Mouse (Mus musculus): ENCODE measurements around the gene Wdr25.

Wdr25 gene

DNA sequence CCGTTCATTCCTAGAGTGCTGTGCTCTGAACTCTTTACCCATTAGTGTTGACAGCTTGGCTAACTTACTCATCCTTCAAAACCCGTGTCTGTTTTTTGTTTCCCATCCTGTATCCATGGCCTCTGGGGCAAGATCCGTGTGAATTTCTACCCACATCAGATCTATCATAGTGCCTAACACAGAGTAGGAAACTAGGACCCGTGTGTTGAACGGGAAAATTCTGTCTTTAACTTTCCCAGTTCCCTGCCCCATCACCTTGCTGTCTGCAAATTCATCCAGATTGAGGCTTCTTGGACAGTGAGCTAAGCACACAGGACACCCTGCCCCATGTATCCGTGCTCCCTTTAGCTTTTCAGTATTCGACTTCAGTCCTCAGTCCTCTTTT, 993 bp downstream of the Wdr25 start:
- DNase-seq (ENCODE audit: low spot score in 2 of 2) = no peak

DNA sequence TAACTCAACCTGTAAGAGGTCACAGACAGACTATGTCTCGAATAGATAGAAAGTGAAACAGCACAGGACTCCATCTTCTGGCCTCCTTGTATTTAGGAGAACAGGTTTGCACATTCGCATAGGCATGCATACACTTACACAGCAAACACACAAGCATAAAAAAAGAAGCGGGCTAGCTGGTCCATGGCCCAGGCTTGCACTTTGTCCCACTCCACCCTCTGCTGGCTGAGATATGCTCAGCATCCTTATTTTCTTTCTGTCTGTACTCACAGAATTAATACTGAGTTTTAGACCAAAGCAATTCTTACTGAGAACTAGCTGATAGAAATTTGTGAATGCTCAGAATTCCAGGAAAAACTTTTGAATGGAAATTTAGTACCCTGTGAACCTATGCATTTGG, 2.6 kb downstream of the Wdr25 start:
- no peak for DNase-seq (ENCODE audit: low spot score in 2 of 2)

DNA sequence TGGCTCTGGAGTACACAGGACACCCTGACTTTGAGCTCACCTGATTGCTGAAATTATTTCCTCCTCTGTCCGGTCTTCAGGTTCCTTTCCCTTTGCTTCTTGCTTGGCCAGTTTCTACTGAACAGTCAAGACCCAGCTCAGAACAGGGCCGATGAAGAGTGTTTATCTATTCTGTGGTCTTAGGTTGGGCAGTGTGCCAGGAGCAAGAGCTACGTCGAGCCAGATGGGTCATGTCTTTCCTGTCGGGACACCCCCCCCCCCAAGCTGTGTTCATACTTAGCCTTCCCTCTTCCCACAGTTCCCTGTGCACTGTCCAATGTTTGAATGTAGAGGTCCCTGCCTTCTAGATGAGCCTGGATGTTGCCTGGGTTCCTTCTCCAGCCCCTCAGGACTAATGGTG, 7.9 kb downstream of the Wdr25 start:
- DNase-seq (ENCODE audit: low spot score in 2 of 2) = no peak

DNA sequence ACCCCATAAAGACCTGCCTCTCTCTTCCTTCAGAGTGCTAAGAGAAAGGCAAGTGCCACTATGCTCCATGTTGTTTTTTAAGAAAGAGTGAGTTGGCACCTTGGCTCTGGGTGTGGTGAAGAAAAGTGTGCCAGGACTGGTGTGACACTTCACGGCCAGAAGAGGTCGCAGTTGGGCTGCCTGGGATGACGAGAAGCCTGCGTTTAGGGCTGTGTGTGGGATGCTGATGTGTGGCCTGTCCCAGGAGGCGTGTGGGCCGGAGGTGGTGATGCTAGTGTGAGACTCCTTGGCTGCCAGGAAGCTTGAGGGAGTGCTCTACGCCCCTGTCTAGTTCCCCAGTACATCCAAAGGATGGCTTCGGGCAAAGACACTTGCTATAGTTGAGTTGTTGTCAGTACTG, 9.5 kb downstream of the Wdr25 start:
- peak in 1 of 2 experiments; percentile 38 for DNase-seq (ENCODE audit: low spot score in 2 of 2)

DNA sequence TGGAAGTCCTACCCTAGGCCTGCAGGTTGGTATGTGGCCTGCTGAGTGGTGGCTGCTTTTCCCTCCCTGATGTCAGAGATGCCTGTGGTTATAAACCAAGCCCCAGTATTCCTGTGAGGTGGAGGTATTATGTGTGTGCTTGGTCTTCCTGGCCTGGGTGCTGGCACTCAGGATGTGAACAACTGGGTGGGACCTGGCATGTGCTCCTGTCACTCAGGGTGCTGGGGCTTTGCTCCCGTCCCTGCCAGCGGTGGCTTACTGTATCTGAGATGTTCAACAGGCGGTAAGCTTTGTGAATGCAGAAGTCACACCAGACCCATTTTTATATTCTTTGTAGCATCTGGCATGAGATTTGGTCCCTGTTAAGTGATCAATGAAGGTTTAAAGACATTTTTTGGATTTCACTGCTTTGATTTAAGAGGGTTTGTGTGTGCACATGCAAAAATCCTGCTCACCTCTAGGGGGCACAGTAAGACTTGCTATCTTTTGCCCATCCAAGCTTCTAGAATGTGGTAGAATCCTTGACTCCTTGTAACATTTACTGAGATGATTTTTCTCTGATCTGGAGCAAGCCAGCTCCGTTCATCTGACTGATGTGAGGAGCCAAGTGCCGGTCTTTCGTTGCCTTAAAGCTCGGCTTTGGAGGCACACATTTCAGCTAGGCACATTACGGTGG, 10.3 kb downstream of the Wdr25 start:
- peak in 1 of 2 experiments; percentile 14 for DNase-seq (ENCODE audit: low spot score in 2 of 2)

DNA sequence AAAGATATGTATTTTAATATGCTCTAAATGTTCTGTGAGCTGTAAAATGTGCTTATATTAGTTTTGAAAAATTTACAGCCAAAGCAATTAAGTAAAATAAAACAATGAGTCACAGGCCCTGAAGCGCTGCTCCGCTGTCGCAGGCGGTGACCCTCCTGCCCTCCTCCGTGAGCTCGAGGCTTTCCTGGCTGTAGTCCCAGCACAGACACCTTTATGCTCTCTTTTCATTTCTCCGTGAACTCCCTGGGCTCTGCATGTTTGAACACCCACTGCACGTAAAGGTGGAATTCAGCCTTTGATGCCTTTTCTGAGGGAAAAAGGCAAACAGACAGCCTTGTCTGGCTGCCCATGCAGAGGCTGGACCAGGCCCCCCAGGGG, 10.8 kb downstream of the Wdr25 start:
- DNase-seq (ENCODE audit: low spot score in 2 of 2) = no peak

DNA sequence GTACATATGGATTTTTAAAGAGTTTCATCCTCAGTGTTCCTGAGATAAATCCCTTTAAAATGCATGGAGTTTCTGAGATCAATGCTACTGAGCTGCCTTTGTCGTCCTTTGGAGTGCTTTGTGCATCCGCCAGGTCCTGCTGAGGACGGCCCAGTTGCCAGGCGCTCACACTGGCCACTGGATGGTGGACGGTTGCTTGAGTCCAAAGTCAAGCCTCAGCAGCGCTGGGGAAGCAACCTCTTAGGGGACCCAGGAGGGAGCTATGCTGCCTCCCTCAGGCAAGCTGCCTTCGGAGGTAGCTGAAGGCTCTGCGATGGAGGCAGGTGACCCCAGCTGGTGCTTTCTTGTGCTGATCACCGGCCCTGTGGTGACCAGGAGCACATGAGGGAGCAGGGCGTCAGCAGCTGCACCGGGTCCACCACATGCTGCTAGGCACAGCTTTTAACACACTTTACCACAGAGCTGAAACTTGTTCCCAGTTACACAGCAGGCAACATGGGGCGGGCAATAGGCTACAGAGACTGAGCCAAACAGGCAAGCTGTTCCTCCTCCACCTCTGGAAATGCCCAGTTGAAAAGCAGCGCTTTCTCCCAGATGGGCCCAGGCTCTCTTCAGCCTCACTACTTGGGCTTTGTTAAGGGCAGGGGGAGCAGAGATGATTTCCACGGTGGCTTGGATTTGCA, 12.3 kb downstream of the Wdr25 start:
- DNase-seq (ENCODE audit: low spot score in 2 of 2) = no peak

DNA sequence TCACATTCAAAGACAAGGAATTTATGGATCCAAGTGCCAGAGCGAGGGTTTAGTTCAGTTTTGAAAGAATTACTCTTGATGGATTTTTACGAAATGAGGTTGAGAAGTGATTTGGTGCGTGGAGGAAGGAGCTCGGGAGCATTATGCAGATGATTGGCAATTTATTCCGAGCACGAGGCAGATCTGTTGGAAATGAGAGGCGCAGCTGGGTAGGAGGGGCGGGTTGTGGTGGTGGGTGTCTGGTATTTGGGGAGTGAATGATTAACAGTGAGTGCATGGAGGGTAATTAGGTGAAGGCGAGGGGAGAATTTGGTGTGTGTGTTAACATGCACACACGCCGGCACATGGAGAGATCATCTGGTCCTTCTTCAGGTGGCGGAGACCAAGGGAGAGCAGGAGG, 13.0 kb downstream of the Wdr25 start:
- DNase-seq (ENCODE audit: low spot score in 2 of 2) = no peak

DNA sequence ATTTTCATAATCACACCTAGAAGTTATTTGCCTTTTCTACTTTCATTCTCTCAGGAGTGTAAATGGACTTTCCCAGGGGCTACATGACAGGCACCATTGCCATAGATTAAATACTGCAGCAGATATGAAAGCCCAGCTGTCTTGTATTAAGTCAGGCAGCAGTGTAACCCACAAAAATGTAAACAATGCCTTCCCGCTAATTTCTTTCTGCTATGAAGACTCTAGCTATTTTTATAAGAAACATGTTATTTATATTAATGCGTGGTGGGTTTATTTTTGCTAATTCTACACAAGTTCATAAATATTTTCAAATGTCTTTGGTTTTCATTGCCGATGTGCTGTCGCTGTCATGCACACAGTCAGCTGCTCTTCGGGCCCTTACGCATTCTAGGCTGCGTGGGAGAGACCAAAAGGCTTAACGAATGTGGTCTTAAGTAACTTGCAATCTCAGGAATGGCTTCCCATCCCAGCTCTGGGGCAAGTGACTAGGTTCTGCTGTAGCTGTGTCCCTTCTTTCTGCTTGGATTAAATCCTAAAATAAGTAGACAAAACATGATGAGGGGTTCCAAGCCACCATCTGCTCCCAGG, 16.5 kb downstream of the Wdr25 start:
- DNase-seq (ENCODE audit: low spot score in 2 of 2) = no peak

DNA sequence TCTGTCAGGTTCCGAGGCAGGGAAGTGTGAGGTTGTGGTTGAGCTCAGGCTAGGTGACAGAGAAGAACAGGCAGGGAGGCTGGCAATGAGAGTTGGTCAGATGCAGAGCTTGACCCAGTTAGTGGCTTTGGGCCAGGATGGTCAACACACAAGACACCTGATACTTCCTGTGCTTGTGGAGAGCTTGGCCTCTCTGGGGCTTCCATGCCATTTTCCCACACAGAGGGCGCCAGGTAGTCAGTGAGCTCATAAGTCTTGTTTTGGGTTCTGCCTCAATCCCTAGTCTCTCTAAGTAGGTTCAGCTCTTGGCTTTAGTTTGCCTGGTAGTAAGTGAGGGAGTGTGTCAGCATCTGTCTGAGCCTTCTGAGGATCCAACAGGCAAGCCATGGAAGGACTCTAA, 19.0 kb downstream of the Wdr25 start:
- no peak for DNase-seq (ENCODE audit: low spot score in 2 of 2)

DNA sequence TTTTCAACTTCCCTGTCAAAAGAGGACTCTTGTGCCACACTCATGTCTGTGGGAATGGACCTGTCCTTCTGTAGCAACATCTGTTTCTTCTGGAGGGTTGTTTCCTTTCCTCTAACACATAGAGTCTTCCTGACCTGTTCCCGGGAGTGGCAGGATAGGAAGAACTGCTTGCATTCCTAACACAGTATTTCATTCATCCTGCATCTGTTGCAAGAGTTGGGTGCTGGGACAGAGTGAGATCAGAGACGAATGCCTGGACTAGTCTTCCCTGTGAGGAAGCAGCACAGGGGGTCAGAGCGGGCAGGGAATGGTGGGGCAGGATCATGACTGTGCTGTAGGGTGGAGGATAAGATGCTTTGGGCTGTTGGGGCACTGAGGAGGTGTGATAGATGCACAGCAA, 20.8 kb downstream of the Wdr25 start:
- DNase-seq (ENCODE audit: low spot score in 2 of 2) = no peak

DNA sequence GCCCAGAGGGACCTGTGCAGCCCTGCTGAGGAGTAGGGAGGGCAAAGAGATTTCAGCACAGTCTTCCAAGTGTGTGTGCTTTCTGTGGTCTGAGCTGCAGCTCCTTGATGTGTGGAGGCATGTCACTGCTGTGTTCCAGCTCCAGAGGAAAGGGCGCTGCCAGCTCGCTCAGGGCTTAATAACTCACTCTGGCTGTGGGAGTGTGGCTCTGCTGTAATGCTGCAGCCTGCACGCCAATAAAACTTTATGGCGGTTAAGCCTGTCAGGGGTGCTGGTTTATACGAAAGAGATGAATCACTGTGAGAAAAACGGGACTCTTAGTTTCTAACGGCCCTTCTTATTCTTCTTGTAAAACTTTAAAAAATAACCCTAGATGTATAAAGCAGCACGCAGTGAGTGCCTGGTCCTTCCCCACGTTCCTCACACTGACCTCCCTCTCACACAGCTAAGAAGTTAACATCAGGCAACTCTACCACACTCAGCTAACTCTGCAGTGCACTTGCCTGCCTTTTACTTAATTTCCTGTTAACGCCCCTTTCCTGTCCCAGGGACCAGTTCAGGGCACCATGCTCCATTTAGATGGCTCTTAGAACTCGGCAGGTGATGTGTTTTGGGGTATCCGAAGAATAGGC, 21.4 kb downstream of the Wdr25 start:
- no peak for DNase-seq (ENCODE audit: low spot score in 2 of 2)

DNA sequence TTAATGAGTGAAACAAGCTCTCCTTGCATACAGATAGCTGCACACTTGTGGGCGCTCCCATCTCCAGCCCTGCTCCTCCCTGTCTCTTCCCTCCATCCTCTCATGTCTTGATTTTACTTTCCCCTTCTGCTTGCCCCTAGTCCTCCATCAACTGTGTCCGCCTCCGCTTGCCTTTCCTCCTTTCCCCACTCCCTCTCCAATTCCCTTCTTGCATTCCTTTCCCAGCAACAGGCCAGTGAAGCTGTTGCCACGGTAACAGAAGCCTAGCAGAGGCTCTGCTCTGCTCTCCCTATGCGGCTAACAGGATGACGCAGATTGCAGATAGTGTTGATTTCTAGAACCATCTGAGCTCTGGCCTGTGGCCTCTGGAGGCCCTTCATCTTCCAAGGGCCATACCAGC, 22.5 kb downstream of the Wdr25 start:
- DNase-seq (ENCODE audit: low spot score in 2 of 2) = no peak

DNA sequence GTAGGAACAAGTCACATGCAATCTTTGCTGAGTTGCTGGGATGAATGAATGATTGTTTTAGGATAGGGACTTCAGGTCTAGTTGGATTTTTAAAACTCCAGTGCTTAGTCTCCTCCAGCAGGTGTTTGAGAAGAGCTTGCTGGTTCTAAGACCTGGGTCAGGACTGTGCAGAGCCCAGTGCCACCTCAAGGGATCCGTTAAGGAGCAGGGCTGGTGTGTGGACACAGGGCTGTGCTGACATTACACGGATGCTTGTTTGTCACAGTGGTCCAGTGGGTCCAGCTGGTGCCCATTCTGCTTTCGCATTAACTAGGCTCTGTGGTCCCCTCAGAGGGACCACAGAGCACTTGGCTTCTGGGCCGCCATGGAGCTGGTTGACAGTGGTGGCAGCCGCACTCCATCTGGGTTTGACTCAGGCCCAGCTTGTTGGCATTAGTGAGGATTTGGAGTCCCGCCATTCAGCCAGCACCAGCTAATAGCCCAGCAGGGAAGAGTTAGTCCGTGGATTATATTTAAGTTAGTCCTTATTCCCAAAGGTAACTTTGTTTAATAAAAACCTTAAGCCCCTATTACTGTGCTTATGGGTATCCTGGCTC, 23.1 kb downstream of the Wdr25 start:
- no peak for DNase-seq (ENCODE audit: low spot score in 2 of 2)

DNA sequence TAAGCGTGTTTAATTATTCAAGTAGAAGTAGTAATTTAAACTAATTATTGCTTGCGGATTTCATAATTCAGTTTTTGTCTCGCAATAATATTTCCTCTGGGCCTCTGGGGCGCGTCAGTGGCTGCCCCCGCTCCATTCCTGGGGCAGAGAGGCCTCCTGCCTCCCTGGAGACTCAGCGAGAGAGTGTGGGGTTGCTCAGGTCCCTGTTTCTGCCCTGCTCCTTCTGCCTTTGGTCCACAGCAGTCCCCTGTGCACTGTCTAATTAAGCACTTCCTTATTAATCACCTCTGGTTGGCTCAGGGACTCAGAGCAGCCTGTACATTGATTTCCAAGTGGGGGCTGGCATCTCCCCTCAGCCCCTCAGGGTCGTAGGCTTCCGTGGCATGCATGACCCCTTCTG, 24.1 kb downstream of the Wdr25 start:
- DNase-seq (ENCODE audit: low spot score in 2 of 2) = no peak

DNA sequence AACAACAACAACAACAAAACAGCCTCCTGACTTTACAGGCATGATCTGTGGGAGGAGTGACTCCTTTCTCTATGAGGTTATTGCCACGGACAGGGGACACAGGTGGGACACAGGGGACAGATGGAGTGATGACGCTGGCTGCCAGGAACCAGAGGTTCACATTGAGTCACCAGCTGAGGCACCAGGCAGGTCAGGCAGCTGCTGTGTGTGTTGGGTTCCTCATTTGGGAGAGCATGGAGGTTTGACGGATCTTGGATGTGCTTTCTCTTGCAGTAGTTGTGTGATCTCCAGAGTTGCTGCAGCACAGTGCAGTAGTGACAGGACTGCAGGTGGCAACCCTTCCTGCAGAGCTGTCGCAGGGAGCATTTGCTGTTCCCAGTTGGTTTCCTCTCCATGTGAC, 25.3 kb downstream of the Wdr25 start:
- no peak for DNase-seq (ENCODE audit: low spot score in 2 of 2)

DNA sequence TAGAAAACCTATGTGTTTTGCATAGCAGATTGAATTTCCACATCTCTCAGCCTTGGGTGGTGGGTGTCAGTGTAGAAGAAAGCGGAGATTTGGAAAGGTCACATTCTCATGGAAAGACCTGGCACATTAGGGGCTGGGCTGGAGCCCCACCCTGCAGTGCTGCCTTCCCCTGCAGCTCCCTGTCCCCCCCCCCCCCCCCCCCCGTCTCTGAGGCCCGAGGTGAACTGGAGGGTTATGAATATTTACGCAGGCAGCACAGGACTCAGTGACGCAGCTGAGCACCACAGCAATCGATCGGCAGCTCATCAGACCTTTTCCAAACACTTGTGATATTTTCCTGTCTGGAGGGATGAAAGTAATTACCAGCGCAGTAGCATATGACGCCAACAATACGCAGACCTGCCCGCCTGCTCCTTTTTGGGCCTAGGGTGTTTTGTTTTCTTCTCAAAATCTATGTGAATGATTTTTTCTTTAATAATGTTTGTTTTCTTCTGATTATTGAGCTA, 33.2 kb downstream of the Wdr25 start:
- no peak for DNase-seq (ENCODE audit: low spot score in 2 of 2)

DNA sequence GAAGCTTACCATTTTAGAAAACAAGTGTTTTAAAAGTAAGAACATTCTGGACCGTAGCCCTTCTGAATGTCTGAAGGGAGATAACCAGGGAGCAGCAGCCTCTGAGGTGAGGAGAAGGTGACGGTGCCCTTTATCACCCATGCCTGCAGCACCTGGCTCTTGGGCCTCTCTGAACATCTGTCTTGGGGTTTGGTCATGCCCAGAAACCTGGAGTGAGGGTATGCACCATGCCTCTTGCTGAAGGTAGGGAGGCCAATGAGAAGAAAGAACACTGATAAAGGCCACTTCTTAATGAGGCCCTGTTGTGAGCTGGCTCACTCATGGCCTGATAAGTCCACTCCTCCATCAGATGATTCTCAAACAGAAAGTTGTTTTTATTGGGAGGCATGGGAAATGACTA, 34.8 kb downstream of the Wdr25 start:
- DNase-seq (ENCODE audit: low spot score in 2 of 2) = no peak

DNA sequence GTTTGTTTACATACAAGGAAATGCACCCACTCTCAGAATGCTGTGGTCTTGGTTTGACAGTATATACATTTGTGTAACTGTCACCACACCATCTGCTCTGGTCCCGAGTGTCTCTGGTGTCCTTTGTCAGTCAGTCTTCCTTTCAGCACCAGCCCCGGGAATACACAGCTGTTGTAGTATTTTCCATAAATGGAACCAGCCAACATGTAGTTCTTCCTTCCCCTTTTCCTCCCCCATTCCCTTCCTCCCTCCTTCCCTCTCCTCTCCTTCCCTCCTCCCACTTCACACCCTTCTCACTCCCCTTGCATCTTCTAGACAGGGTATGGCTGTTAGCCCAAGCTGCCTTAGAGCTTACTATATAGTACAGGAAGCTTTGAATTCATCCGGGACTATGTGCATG, 36.0 kb downstream of the Wdr25 start:
- DNase-seq (ENCODE audit: low spot score in 2 of 2) = no peak

DNA sequence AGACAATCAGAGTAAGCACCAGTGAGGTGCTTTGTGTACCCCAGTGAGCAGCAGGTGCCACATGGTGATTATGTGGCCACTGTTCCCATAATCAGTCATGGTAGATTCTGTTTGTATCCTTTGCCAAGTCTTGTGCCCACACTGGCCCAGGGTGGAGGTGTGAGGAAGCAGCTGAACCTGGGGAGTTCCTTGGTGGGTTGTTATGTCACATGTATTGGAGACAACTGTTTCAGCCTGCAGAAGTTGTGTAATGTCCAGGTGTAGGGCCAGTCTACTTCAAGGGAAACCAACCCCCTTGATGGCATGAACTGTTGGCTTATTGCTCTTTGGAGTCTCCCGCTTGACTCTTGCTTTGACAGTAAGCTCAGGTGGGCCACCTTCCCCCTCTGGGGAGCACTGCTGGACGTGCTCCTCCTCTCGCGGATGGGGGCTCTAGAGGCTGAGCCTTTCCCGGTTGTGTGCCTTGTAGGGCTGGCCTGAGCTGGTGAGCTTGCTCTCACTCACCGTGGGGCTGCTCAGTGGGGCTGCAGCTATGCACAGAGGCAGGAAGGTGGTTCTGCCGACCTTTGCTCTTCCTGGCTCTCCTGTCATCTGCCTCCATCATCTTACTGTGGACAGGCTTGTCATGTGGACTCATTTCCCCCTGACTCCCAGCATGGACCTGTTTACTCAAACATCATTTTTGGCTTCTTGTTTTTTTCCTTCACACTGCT, 38.1 kb downstream of the Wdr25 start:
- no peak for DNase-seq (ENCODE audit: low spot score in 2 of 2)

DNA sequence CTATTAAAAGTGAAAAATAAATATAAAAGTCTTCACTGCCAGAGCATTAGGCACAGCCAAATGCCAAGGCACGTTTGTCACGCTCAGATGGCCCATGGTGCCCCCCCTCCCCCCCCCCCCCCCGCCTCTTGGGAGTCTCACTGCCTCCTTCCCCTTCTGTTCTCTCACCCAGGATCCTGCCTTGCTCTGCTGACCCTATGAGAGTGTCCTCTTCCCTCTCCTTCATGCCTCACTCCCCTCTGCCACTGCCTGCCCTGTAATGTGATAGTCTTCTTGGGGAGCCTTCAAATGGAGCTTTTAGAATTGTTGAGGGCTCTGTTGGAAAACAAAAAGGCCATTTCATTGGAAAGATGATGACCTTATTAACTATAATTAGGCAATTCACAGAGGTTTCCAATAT, 38.7 kb downstream of the Wdr25 start:
- DNase-seq (ENCODE audit: low spot score in 2 of 2) = no peak

DNA sequence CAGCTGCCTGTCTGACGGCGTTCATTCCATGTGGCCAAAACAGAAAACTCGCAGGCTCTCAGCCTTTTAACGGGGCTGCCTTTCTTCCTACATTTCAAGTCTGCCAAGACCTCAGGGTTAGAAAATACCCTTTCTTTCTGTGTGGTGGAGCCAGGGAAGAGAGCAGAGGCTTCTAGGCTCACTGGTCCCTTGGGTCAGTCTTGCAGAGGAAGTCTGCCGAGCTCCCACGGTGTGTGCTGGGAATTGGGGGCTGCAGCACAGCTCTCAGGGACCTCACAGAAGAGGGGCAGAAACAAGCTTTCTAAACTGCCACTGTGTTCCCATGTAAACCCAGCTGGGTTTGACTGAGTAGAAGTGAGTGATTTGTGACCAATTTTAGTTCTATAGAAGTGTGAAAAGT, 40.8 kb downstream of the Wdr25 start:
- DNase-seq (ENCODE audit: low spot score in 2 of 2) = no peak

Measured in spleen, postnatal 14 days (tissue).